Mouse (Mus musculus): ENCODE data around the gene Gm10376.
"Not testable (repeated sequence)": the region's sequence is repeated elsewhere in the genome, so short reads cannot be mapped to it uniquely, and the experiment has no call there.

Gm10376 gene

DNA sequence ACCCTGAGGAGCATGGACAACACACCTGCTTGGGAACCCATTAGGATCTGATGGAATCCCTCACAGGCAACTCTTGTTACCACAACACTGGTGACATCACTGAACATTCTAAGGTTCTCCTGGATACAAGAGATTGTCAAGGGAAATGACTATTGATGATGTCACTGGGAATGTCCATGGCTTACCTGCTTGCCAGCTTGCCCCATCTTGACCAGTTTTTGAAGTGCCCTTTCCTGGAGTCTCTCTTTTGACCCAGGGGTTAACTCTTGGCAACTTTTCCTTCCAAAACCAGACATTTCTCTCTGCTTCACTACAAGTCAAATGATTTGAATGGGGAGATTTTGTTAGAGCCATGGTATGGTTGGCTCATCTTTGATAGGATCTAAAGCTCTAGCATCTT lies at the start of gene Gm10376:
Gene Gm10376 (minus strand): TSS at position 101 of the 400 bp plus-strand sequence.
- not testable (repeated sequence) for DNase-seq (ENCODE audit: low read depth)

DNA sequence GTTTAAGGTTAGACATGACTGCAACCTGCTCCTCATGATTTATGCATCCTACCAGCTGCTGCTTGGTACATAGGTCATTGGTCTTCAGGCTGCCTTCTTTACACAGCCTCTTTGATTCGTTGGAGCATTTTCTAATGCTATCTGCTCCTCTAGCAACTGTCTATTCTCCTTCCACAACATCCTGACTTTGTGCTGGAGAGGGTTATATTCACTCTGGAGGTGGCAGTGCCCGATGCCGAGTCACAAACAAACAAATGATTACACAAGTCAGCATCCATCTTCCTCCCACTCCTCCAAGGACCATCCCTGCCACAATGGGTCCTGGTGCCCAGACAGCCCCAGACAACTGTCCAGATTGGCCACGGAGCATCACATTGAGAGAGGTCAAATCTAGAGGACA lies 44.8 kb upstream of the Gm10376 start:
- not testable (repeated sequence) for DNase-seq (ENCODE audit: low read depth)

DNA sequence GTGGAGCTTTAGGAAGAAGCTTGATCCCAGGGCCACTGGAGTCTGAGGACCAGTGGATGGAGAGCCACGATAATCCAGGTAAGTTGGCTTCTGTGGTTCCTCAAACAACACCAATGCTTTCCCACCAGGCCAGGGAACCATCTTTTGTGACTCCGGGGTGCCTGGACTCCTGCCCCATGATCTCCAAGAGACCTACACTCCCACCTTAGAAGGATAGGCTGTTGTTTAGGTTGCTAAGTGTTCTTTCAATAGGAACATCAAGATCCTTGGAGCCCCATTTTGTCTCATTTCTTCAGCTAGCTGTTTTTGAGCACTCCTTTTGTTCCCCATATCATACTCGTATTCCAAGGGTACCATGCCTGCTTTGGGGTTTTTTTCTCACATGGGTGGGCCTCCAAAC lies 42.6 kb upstream of the Gm10376 start:
- not testable (repeated sequence) for DNase-seq (ENCODE audit: low read depth)

DNA sequence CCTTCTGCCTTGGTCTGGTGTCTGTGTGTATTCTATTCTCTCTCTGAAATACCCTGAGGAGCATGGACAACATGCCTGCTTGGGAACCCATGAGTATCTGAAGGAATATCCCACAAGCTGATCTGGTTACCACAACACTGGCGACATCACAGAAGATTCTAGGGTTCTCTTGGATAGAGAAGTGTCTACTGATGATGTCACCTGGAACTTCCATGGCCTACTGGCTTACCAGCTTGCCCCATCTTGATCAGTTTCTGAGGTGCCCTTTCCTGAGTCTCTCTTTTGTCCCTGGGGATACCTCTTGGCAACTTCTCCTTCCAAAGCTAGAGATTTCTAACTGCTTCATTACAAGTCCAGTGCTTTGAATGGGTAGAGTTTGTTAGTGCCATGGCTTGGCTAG lies 21.9 kb downstream of the Gm10376 start, which contains the start of gene Gm8082:
Gene Gm8082 (minus strand): TSS at position 101 of the 400 bp plus-strand sequence.
- DNase-seq (ENCODE audit: low read depth), result not testable (repeated sequence)

Measured in induced T-regulatory cell, adult 2 months (primary cell).